Mouse (Mus musculus) lung, postnatal 0 days (tissue): ENCODE measurements around the gene Mettl16.

Source experiments
- CTCF ChIP-seq: IDR thresholded peaks from 2 replicates; pipeline ENCODE4 v1.5.1; 2016; ENCODE audit warnings: antibody characterized with exemption, mild to moderate bottlenecking
- EP300 ChIP-seq: IDR thresholded peaks from 2 replicates; pipeline ENCODE4 v1.6.1; 2016; ENCODE audit warnings: antibody characterized with exemption, mild to moderate bottlenecking, control low read depth

GRCm38 (mm10) chr11:74837694-74838431, 67.2 kb downstream of the Mettl16 start:
- TF ChIP-seq CTCF (peak; percentile 47), EP300 (no peak)
